Mouse (Mus musculus) heart, postnatal 14 days (tissue): ENCODE results near the gene Gm3476. TPM values are rescaled to one million over a fixed set of nuclear protein-coding genes. Genes with fewer than 3 reads are reported as not detected.
"Not testable (repeated sequence)": the region's sequence is repeated elsewhere in the genome, so short reads cannot be mapped to it uniquely, and the experiment has no call there.

Source experiments
- DNase-seq, 2 experiments: peaks; one replicate each; pipeline ENCODE4 v3.0.0; 2021 to 2022
- intact Hi-C: fragments of 180-260 bp; cut with DNase I; formaldehyde crosslinking; loops from one replicate; pipeline ENCODE4 v1.15.1; 2025
- long read RNA-seq, 2 experiments: library from polyadenylated mRNA; stranded (forward); transcript quantifications; one replicate each; pipeline ENCODE4 v2.0.0; 2021
- total RNA-seq, 2 experiments: library from RNA; stranded (reverse); gene quantifications; 2 replicates each; pipeline ENCODE4 v1.2.3; 2021

The Gm3476 gene
- total RNA-seq, result not detected
- long read RNA-seq, experiment 1, result 0 reads
- long read RNA-seq, experiment 2, result 0 reads

DNA sequence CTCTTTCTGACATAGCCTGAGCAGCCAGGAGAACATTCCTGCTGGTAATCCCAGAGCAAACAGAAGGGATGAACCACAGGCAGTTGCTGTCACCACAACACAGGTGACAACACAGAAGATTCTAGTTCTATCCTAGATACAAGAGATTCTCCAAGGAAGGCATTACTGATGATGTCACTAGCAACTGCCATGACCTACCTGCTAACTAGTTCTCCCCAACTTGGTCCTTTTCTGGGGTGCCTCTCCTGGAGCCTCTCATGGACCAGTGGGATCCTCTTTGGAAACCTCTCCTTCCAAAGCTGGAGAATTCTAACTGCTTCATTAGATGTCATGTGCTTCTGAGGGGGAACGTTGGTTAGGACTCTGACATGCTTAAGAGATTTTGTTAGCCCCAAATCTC, at the start of gene Gm3476:
Gene Gm3476 (minus strand): TSS at position 101 of the 400 bp plus-strand sequence.
- DNase-seq, intact Hi-C loops: not testable (repeated sequence)

DNA sequence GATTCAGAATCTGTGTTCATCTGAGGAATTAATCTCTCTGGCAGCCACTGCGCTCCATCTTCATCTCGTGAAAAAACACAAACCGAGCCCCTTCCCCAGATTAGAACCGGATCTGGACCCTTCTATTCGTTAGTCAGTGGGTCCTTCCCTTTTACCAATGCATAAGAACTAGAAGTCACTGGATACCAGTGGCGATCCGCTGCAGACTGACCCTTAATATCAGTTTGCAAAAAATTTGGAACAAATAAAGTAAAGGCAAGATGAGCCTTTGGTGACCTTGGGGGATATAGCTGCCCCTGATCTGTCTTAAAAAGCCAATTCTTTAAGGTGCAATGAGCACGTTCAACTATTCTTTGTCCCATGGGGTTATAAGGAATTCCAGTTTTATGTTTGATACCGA, 37.9 kb upstream of the Gm3476 start:
- DNase-seq, intact Hi-C loops: not testable (repeated sequence)

DNA sequence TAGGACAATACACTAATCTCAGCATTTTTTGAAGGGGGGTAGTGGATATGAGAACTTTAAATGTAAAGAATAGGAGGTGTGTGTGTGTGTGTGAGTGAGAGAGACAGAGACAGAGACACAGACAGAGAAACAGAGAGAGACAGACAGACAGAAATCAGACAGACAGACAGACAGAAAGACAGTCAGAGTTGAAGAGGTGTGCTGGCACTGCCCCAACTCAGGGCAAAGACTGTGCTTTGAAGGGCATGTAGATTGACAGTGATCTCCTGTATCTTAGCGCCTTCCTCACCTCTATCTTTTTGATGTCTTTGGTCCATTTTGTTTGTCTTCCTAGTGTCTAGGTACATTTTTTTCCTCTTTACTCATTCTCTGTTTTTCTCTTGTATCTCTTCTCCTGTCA, 35.5 kb upstream of the Gm3476 start:
- intact Hi-C loops, DNase-seq: not testable (repeated sequence)

DNA sequence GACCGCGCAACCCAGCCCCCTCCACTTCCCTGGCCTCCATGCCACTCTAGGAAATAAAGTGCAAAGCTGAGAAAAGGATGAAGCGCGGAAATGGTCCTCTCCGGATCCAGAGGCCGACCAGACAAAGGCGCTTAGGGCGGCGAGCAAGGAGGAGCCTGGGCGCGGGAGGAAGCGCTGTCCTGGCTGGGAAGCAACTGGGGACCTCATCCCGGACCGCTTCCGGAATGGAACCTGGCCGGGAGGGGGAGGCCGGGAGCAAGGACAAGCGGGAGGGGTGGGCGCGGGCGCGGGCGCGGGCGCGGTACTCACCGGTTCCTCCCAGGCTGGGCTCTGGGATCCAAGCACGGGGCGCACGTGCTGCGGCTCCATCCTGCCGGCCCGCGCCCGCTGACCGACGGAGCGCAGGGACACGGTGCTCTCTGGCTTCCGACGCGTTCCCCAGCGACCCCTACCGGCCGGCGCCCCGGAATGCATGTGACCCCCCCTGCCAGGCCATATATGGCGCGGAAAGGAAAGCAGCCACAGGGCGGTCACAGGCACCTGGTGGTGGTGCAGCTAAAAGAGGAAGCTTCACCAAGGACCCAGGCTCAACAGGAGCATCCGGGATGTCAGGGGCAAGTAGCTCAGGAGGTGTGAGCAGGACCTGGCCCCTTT, 17.2 kb downstream of the Gm3476 start, which contains the start of gene Gm3468:
Gene Gm3468 (minus strand): TSS at position 394 of the 654 bp plus-strand sequence.
- peak; percentile 58 to 59 for DNase-seq
- intact Hi-C loops, result not testable (repeated sequence)

DNA sequence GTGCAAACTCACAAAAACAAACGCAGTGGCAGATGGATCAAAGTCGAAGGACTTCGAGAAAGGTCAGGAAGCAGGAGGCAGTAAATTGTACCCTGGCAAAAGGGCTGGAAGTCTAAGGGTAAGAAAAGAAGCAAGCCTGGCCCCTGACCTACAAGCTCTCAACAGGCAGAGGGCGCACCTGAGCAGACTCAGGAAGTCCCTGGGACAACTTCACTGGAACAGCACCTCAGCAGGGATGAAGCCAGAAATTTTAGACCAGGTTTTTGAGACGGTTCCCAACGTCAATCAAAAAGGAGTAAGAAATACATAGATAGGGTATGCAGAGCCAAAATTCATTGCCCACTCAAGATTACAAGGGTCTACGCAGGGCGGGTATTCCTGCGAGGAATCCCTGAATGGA, 18.1 kb downstream of the Gm3476 start:
- DNase-seq, intact Hi-C loops: not testable (repeated sequence)

DNA sequence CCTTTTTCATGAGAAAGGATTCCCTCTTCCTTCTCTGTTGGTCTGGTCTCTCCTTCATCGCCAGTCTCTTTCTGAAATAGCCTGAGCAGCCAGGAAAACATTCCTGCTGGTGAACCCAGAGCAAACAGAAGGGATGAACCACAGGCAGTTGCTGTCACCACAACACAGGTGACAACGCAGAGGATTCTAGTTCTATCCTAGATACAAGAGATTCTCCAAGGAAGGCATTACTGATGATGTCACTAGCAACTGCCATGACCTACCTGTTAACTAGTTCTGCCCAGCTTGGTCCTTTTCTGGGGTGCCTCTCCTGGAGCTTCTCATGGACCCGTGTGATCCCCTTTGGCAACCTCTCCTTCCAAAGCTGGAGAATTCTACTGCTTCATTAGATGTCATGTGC, 31.8 kb downstream of the Gm3476 start, which contains the start of gene Gm8206:
Gene Gm8206 (minus strand): TSS at position 101 of the 400 bp plus-strand sequence.
- intact Hi-C loops, DNase-seq: not testable (repeated sequence)

DNA sequence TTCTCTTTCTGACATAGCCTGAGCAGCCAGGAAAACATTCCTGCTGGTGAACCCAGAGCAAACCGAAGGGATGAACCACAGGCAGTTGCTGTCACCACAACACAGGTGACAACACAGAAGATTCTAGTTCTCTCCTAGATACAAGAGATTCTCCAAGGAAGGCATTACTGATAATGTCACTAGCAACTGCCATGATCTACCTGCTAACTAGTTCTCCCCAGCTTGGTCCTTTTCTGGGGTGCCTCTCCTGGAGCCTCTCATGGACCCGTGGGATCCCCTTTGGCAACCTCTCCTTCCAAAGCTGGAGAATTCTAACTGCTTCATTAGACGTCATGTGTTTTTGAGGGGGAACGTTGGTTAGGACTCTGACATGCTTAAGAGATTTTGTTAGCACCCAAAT, 67.4 kb downstream of the Gm3476 start, which contains the start of gene Gm6337:
Gene Gm6337 (minus strand): TSS at position 101 of the 400 bp plus-strand sequence.
- intact Hi-C loops, DNase-seq: not testable (repeated sequence)

Other genes starting within 250 kb of the Gm3476 start
- under 1 TPM; 0.44 to 0.79 TPM for gene Gm8237, start 245.4 kb downstream of the Gm3476 start, total RNA-seq
- gene Gm3248, start 164.1 kb downstream of the Gm3476 start, total RNA-seq, result under 1 TPM; 0.34 to 0.53 TPM
- gene Gm3453, start 146.7 kb downstream of the Gm3476 start, total RNA-seq, result not detected
- not detected for gene Gm6337, start 67.5 kb downstream of the Gm3476 start, total RNA-seq
- under 1 TPM in 1 of 2 experiments, not detected in 1; 0.17 TPM for gene Gm8206, start 31.9 kb downstream of the Gm3476 start, total RNA-seq
- under 1 TPM; 0.33 to 0.44 TPM for gene Gm3468, start 17.1 kb downstream of the Gm3476 start, total RNA-seq
- under 1 TPM; 0.69 to 0.83 TPM for gene Gm21560, start 93.5 kb upstream of the Gm3476 start, total RNA-seq
- gene Gm3411, start 161.4 kb upstream of the Gm3476 start, total RNA-seq, result under 1 TPM in 1 of 2 experiments, not detected in 1; 0.17 TPM
- not detected for gene Gm21103, start 179.0 kb upstream of the Gm3476 start, total RNA-seq
- gene Gm3618, start 217.9 kb upstream of the Gm3476 start, total RNA-seq, result not detected